Mouse (Mus musculus): Measurements from ENCODE around the gene Lrrc17. TPM values are rescaled to one million over a fixed set of nuclear protein-coding genes. Genes with fewer than 3 reads are reported as not detected.

Lrrc17 gene
- polyA plus RNA-seq, 1 experiment from 2014 or later = 43.3 TPM

- peak; percentile 71; the same call in 1 of the 2 replicates for ATAC-seq
- no peak overlapping the region for H3K27ac ChIP-seq
- no peaks in the 10 kb centered on the region for H3K9me3 ChIP-seq
- no peak overlapping the region for H3K4me3 ChIP-seq (replicated peaks)
- H3K9ac ChIP-seq = no peak overlapping the region
- H3K36me3 ChIP-seq = no peaks in the 10 kb centered on the region
- peaks cover 4% of the 10 kb centered on the region for H3K4me1 ChIP-seq (replicated peaks)
- peak overlapping the region; percentile 52 for H3K4me2 ChIP-seq (replicated peaks)
- no peaks in the 10 kb centered on the region for H3K27me3 ChIP-seq (replicated peaks)
Observed at GRCm38 (mm10) chr5:21545227-21545626, 1.9 kb downstream of the Lrrc17 start.

- Histone ChIP-seq H3K9me3 (no peaks in the 10 kb centered on the region), H3K36me3 (no peaks in the 10 kb centered on the region), H3K9ac (no peak overlapping the region), H3K27ac (no peak overlapping the region), H3K4me2 (replicated peaks) (no peak overlapping the region), H3K27me3 (replicated peaks) (no peaks in the 10 kb centered on the region), H3K4me1 (replicated peaks) (peaks cover 4% of the 10 kb centered on the region), H3K4me3 (replicated peaks) (no peak overlapping the region)
- no peak for ATAC-seq
- WGBS = 52% methylated on average over 4 of the region's 4 CpGs
Observed at GRCm38 (mm10) chr5:21545786-21546185, 2.4 kb downstream of the Lrrc17 start.

GRCm38 (mm10) chr5:21547005-21547404, 3.6 kb downstream of the Lrrc17 start:
- H3K27ac ChIP-seq = no peak overlapping the region
- H3K4me3 ChIP-seq (replicated peaks) = no peak overlapping the region
- H3K4me2 ChIP-seq (replicated peaks) = no peak overlapping the region
- ATAC-seq = no peak
- no peaks in the 10 kb centered on the region for H3K9me3 ChIP-seq
- H3K4me1 ChIP-seq (replicated peaks) = peaks cover 4% of the 10 kb centered on the region
- WGBS = 85% methylated on average over 8 of the region's 8 CpGs
- no peak overlapping the region for H3K9ac ChIP-seq
- H3K27me3 ChIP-seq (replicated peaks) = no peaks in the 10 kb centered on the region
- no peaks in the 10 kb centered on the region for H3K36me3 ChIP-seq

- Histone ChIP-seq H3K9me3 (no peaks in the 10 kb centered on the region), H3K4me2 (replicated peaks) (no peak overlapping the region), H3K4me3 (replicated peaks) (no peak overlapping the region), H3K4me1 (replicated peaks) (no peaks in the 10 kb centered on the region), H3K27ac (no peak overlapping the region), H3K9ac (no peak overlapping the region), H3K36me3 (no peaks in the 10 kb centered on the region), H3K27me3 (replicated peaks) (no peaks in the 10 kb centered on the region)
- WGBS = 85% methylated on average over 4 of the region's 4 CpGs
- no peak for ATAC-seq
Observed at GRCm38 (mm10) chr5:21553685-21554084, 10.3 kb downstream of the Lrrc17 start.

GRCm38 (mm10) chr5:21554732-21555131, 11.4 kb downstream of the Lrrc17 start:
- 81% methylated on average over 1 of the region's 1 CpGs for WGBS

GRCm38 (mm10) chr5:21556502-21556901, 13.1 kb downstream of the Lrrc17 start:
- no peaks in the 10 kb centered on the region for H3K4me1 ChIP-seq (replicated peaks)
- WGBS = 52% methylated on average over 3 of the region's 3 CpGs
- no peaks in the 10 kb centered on the region for H3K27me3 ChIP-seq (replicated peaks)
- H3K9me3 ChIP-seq = no peaks in the 10 kb centered on the region
- no peaks in the 10 kb centered on the region for H3K36me3 ChIP-seq
- no peak overlapping the region for H3K27ac ChIP-seq
- H3K4me3 ChIP-seq (replicated peaks) = no peak overlapping the region
- H3K9ac ChIP-seq = no peak overlapping the region
- H3K4me2 ChIP-seq (replicated peaks) = no peak overlapping the region
- no peak for ATAC-seq

More at GRCm38 (mm10) chr5:21554732-21555131, 11.4 kb downstream of the Lrrc17 start:
- no peak overlapping the region for H3K9ac ChIP-seq
- no peaks in the 10 kb centered on the region for H3K4me1 ChIP-seq (replicated peaks)
- H3K27ac ChIP-seq = no peak overlapping the region
- ATAC-seq = no peak
- H3K9me3 ChIP-seq = no peaks in the 10 kb centered on the region
- no peaks in the 10 kb centered on the region for H3K27me3 ChIP-seq (replicated peaks)
- H3K4me3 ChIP-seq (replicated peaks) = no peak overlapping the region
- no peaks in the 10 kb centered on the region for H3K36me3 ChIP-seq
- H3K4me2 ChIP-seq (replicated peaks) = no peak overlapping the region

- H3K36me3 ChIP-seq = no peaks in the 10 kb centered on the region
- 80% methylated on average over 2 of the region's 2 CpGs for WGBS
- no peak overlapping the region for H3K4me3 ChIP-seq (replicated peaks)
- no peaks in the 10 kb centered on the region for H3K9me3 ChIP-seq
- ATAC-seq = no peak
- H3K4me2 ChIP-seq (replicated peaks) = no peak overlapping the region
- H3K9ac ChIP-seq = no peak overlapping the region
- no peaks in the 10 kb centered on the region for H3K4me1 ChIP-seq (replicated peaks)
- no peaks in the 10 kb centered on the region for H3K27me3 ChIP-seq (replicated peaks)
- no peak overlapping the region for H3K27ac ChIP-seq
Observed at GRCm38 (mm10) chr5:21563936-21564335, 20.6 kb downstream of the Lrrc17 start.

GRCm38 (mm10) chr5:21565392-21566065, 22.2 kb downstream of the Lrrc17 start:
- Histone ChIP-seq H3K4me1 (replicated peaks) (no peaks in the 10 kb centered on the region), H3K9me3 (no peaks in the 10 kb centered on the region), H3K4me3 (replicated peaks) (no peak overlapping the region), H3K27ac (no peak overlapping the region), H3K4me2 (replicated peaks) (no peak overlapping the region), H3K9ac (no peak overlapping the region), H3K27me3 (replicated peaks) (no peaks in the 10 kb centered on the region), H3K36me3 (no peaks in the 10 kb centered on the region)
- 93% methylated on average over 9 of the region's 9 CpGs for WGBS
- no peak for ATAC-seq

GRCm38 (mm10) chr5:21567784-21568183, 24.4 kb downstream of the Lrrc17 start:
- no peaks in the 10 kb centered on the region for H3K27me3 ChIP-seq (replicated peaks)
- no peak overlapping the region for H3K4me3 ChIP-seq (replicated peaks)
- no peak overlapping the region for H3K4me2 ChIP-seq (replicated peaks)
- ATAC-seq = no peak
- H3K27ac ChIP-seq = no peak overlapping the region
- WGBS = 84% methylated on average over 1 of the region's 1 CpGs
- no peaks in the 10 kb centered on the region for H3K36me3 ChIP-seq
- no peak overlapping the region for H3K9ac ChIP-seq
- H3K9me3 ChIP-seq = no peaks in the 10 kb centered on the region
- no peaks in the 10 kb centered on the region for H3K4me1 ChIP-seq (replicated peaks)

- 66% methylated on average over 3 of the region's 3 CpGs for WGBS
- Histone ChIP-seq H3K9me3 (no peaks in the 10 kb centered on the region), H3K4me1 (replicated peaks) (no peaks in the 10 kb centered on the region), H3K4me2 (replicated peaks) (no peak overlapping the region), H3K4me3 (replicated peaks) (no peak overlapping the region), H3K9ac (no peak overlapping the region), H3K36me3 (no peaks in the 10 kb centered on the region), H3K27me3 (replicated peaks) (no peaks in the 10 kb centered on the region), H3K27ac (no peak overlapping the region)
- ATAC-seq = no peak
Observed at GRCm38 (mm10) chr5:21572764-21573416, 29.5 kb downstream of the Lrrc17 start.

- Histone ChIP-seq H3K4me2 (replicated peaks) (no peak overlapping the region), H3K27ac (no peak overlapping the region), H3K4me3 (replicated peaks) (no peak overlapping the region), H3K9me3 (no peaks in the 10 kb centered on the region), H3K36me3 (no peaks in the 10 kb centered on the region), H3K27me3 (replicated peaks) (no peaks in the 10 kb centered on the region), H3K9ac (no peak overlapping the region), H3K4me1 (replicated peaks) (no peaks in the 10 kb centered on the region)
- 59% methylated on average over 21 of the region's 21 CpGs for WGBS
- no peak for ATAC-seq
Observed at GRCm38 (mm10) chr5:21574386-21575209, 31.2 kb downstream of the Lrrc17 start.

- no peaks in the 10 kb centered on the region for H3K4me1 ChIP-seq (replicated peaks)
- no peaks in the 10 kb centered on the region for H3K36me3 ChIP-seq
- no peak overlapping the region for H3K27ac ChIP-seq
- 75% methylated on average over 13 of the region's 13 CpGs for WGBS
- no peak overlapping the region for H3K4me2 ChIP-seq (replicated peaks)
- ATAC-seq = no peak
- no peaks in the 10 kb centered on the region for H3K27me3 ChIP-seq (replicated peaks)
- no peak overlapping the region for H3K9ac ChIP-seq
- no peaks in the 10 kb centered on the region for H3K9me3 ChIP-seq
- no peak overlapping the region for H3K4me3 ChIP-seq (replicated peaks)
Observed at GRCm38 (mm10) chr5:21575210-21575550, 31.8 kb downstream of the Lrrc17 start.
